Mouse (Mus musculus) kidney, embryonic 16.5 days (tissue): Measurements from ENCODE around the gene Gimap5. TPM values are rescaled to one million over a fixed set of nuclear protein-coding genes. Genes with fewer than 3 reads are reported as not detected.

Source experiments
- ATAC-seq: fragments of 200-750 bp; cut with Nextera tagmentation; 2 replicates; pipeline ENCODE4 v1.8.0; 2017; ENCODE audit warnings: moderate TSS enrichment; ENCODE audit not compliant: low FRiP score, low TSS enrichment
- H3K27ac ChIP-seq: fragments of 300-500 bp; sonication (generic); 2 replicates; pipeline ENCODE4 v1.5.1; 2014; ENCODE audit warnings: low read length
- H3K27me3 ChIP-seq: fragments of 300-500 bp; sonication (generic); 2 replicates; pipeline ENCODE4 v1.6.1; 2014; ENCODE audit warnings: low read length, control low read depth, mixed read lengths; ENCODE audit not compliant: insufficient read depth
- H3K36me3 ChIP-seq: fragments of 300-500 bp; sonication (generic); 2 replicates; pipeline ENCODE4 v1.6.1; 2014; ENCODE audit warnings: low read length, control low read depth, mixed read lengths; ENCODE audit not compliant: insufficient read depth
- H3K4me1 ChIP-seq: fragments of 300-500 bp; sonication (generic); 2 replicates; pipeline ENCODE4 v1.6.1; 2014; ENCODE audit warnings: low read length, control low read depth, mixed read lengths; ENCODE audit not compliant: insufficient read depth
- H3K4me2 ChIP-seq: fragments of 300-500 bp; sonication (generic); replicated peaks from 2 replicates; pipeline ENCODE4 v1.6.1; 2014; ENCODE audit warnings: low read depth, low read length
- H3K4me3 ChIP-seq: fragments of 300-500 bp; sonication (generic); 2 replicates; pipeline ENCODE4 v1.5.1; 2014; ENCODE audit warnings: mild to moderate bottlenecking, low read length
- H3K9ac ChIP-seq: fragments of 300-500 bp; sonication (generic); replicated peaks from 2 replicates; pipeline ENCODE4 v1.6.1; 2014; ENCODE audit warnings: low read length
- H3K9me3 ChIP-seq: fragments of 300-500 bp; sonication (generic); 2 replicates; pipeline ENCODE4 v1.6.1; 2016; ENCODE audit warnings: low read length, control low read depth
- WGBS: fragments of 180-500 bp; shearing (Covaris S2); extraction: QIAGEN DNeasy Blood & Tissue Kit; methylation state at CpG from one replicate; pipeline ENCODE4 v1.1.7; 2014; 5-methylcytosine and 5-hydroxymethylcytosine counted together
- polyA plus RNA-seq: library from polyadenylated mRNA; unstranded; fragments of >200 nt; fragmentation: Nextera tagmentation; extraction: Ambion mirVana; gene quantifications from 2 replicates; pipeline ENCODE4 v1.2.1, GENCODE M21; 2015

Gene Gimap5
- polyA plus RNA-seq, 1 experiment from 2014 or later, result 19.9 TPM

- Histone ChIP-seq H3K4me3 (no peak overlapping the region), H3K4me1 (no peaks in the 10 kb centered on the region), H3K27ac (no peak overlapping the region), H3K9ac (no peak overlapping the region), H3K4me2 (no peak overlapping the region), H3K36me3 (no peaks in the 10 kb centered on the region), H3K9me3 (peaks cover 5% of the 10 kb centered on the region; the same call in 1 of the 2 replicates), H3K27me3 (no peaks in the 10 kb centered on the region)
- ATAC-seq, result no peak
- WGBS, result 76% methylated on average over 1 of the region's 1 CpGs
These were observed 55.9 kb downstream of the Gimap5 start for GRCm38 (mm10) chr6:48801897-48802296.

DNA sequence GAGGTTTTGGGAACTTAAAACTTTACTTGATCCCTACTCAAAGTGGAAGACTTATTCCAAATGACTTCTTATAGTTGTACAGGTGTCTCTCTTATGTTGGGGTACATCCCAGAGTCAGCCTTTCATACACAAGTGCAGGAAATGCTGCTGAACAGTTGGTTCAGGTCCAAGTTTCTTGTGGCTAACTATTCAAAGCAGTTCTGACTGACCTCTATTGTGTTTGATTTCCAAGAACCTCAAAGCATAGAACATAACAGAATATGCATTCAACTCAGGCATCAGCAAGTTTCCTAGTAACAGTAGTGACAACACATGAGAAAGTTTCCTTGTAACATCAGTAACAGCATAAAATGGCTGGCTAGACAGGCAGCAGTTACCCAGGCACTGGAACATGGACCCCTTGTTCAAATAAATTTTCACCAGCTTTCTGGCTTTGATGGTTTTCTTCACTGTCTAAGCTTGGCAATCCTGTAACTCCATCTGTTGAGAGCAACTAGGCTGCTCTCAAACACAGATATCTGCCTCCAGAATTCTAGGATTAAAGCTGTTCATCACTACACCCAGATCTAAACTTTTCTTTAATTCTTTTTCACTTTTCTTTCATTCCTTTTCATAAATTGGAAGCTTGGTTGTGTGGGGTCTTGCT, 57.5 kb downstream of the Gimap5 start:
- ATAC-seq, result no peak
- Histone ChIP-seq H3K4me1 (no peaks in the 10 kb centered on the region), H3K9me3 (peaks cover 5% of the 10 kb centered on the region; the same call in 1 of the 2 replicates), H3K27me3 (no peaks in the 10 kb centered on the region), H3K4me2 (no peak overlapping the region), H3K27ac (no peak overlapping the region), H3K36me3 (no peaks in the 10 kb centered on the region), H3K9ac (no peak overlapping the region), H3K4me3 (no peak overlapping the region)

Other genes starting within 250 kb of the Gimap5 start
- 32.7 and 33.8 TPM in 2 replicates for gene Atp6v0e2, start 208.6 kb upstream of the Gimap5 start, polyA plus RNA-seq
- gene Lrrc61, start 191.4 kb upstream of the Gimap5 start, polyA plus RNA-seq, result 14.3 and 14.5 TPM in 2 replicates
- gene Rarres2, start 173.4 kb upstream of the Gimap5 start, polyA plus RNA-seq, result 64.5 and 76.1 TPM in 2 replicates
- gene Gm45021, start 156.6 kb upstream of the Gimap5 start, polyA plus RNA-seq, result not detected in 2 replicates
- 52.9 and 59.3 TPM in 2 replicates for gene Repin1, start 152.3 kb upstream of the Gimap5 start, polyA plus RNA-seq
- gene Gm44965, start 152.3 kb upstream of the Gimap5 start, polyA plus RNA-seq, result 0.69 TPM in 1 of 2 replicates, not detected in the other
- 7.5 and 9.3 TPM in 2 replicates for gene Zfp775, start 144.1 kb upstream of the Gimap5 start, polyA plus RNA-seq
- 4.3 and 5.4 TPM in 2 replicates for gene AI854703, start 119.4 kb upstream of the Gimap5 start, polyA plus RNA-seq
- 3.5 TPM in 2 replicates for gene Gimap8, start 99.0 kb upstream of the Gimap5 start, polyA plus RNA-seq
- gene Gimap9, start 70.1 kb upstream of the Gimap5 start, polyA plus RNA-seq, result 12.7 and 14.8 TPM in 2 replicates
- 84.6 and 86.0 TPM in 2 replicates for gene Gimap4, start 61.6 kb upstream of the Gimap5 start, polyA plus RNA-seq
- 59.4 and 67.3 TPM in 2 replicates for gene Gimap6, start 38.0 kb upstream of the Gimap5 start, polyA plus RNA-seq
- gene Gm28053, start 27.6 kb upstream of the Gimap5 start, polyA plus RNA-seq, result 1.4 and 2.4 TPM in 2 replicates
- not detected in 2 replicates for gene Gimap7, start 27.6 kb upstream of the Gimap5 start, polyA plus RNA-seq
- gene Gimap1, start 7.1 kb upstream of the Gimap5 start, polyA plus RNA-seq, result 39.5 and 43.2 TPM in 2 replicates
- gene Gimap3, start 24.7 kb downstream of the Gimap5 start, polyA plus RNA-seq, result 0.19 TPM in 1 of 2 replicates, not detected in the other
- gene Tmem176a, start 94.7 kb downstream of the Gimap5 start, polyA plus RNA-seq, result 194 and 227 TPM in 2 replicates
- 479 and 496 TPM in 2 replicates for gene Tmem176b, start 95.3 kb downstream of the Gimap5 start, polyA plus RNA-seq
- gene Aoc1, start 126.7 kb downstream of the Gimap5 start, polyA plus RNA-seq, result 4.7 and 6.0 TPM in 2 replicates
- gene 1600015I10Rik, start 183.7 kb downstream of the Gimap5 start, polyA plus RNA-seq, result not detected in 2 replicates
- not detected in 2 replicates for gene Doxl2, start 228.8 kb downstream of the Gimap5 start, polyA plus RNA-seq
- gene Svs1, start 240.7 kb downstream of the Gimap5 start, polyA plus RNA-seq, result not detected in 2 replicates